Mouse (Mus musculus): ENCODE measurements around the gene Nudt13. TPM values are rescaled to one million over a fixed set of nuclear protein-coding genes. Genes with fewer than 3 reads are reported as not detected.

Nudt13 gene
- polyA plus RNA-seq, 2 experiments, result 2.6 to 6.1 TPM

- Histone ChIP-seq H3K9me3 (ENCODE audit: control insufficient read depth, low read length) (no peaks in the 10 kb centered on the region), H3K9ac (replicated peaks) (no peak overlapping the region), H3K36me3 (replicated peaks; ENCODE audit: control insufficient read depth, insufficient read depth, low read depth) (no peaks in the 10 kb centered on the region), H3K4me2 (ENCODE audit: low read depth) (no peak overlapping the region), H3K4me3 (ENCODE audit: insufficient read depth in 1 of 2, low read depth in 2 of 2, low read length in 2 of 2) (no peak overlapping the region), H3K27ac (no peak overlapping the region), H3K4me1 (replicated peaks; ENCODE audit: control insufficient read depth in 2 of 2, insufficient read depth in 2 of 2, low read length in 1 of 2) (no peaks in the 10 kb centered on the region), H3K27me3 (ENCODE audit: control insufficient read depth, insufficient read depth, low read length) (no peaks in the 10 kb centered on the region)
- DNase-seq (ENCODE audit: low read depth in 3 of 3, low spot score in 3 of 3) (no peak), ATAC-seq (ENCODE audit: insufficient read depth) (no peak)
- WGBS (ENCODE audit: insufficient replicate concordance), result 61% methylated on average over 14 of the region's 14 CpGs
- no peak for TF ChIP-seq EP300 (IDR thresholded peaks at IDR 0.05; ENCODE audit: low read depth)
- TF ChIP-seq CTCF (IDR thresholded peaks at IDR 0.05; ENCODE audit: low read depth), result no peak
Observed at GRCm38 (mm10) chr14:20250237-20251171, 44.0 kb upstream of the Nudt13 start.

- H3K9ac ChIP-seq (replicated peaks), result no peak overlapping the region
- 43% methylated on average over 8 of the region's 8 CpGs for WGBS (ENCODE audit: insufficient replicate concordance)
- H3K36me3 ChIP-seq (replicated peaks; ENCODE audit: control insufficient read depth, insufficient read depth, low read depth), result no peaks in the 10 kb centered on the region
- H3K4me2 ChIP-seq (ENCODE audit: low read depth), result no peak overlapping the region
- no peak for ATAC-seq (ENCODE audit: insufficient read depth)
- no peak overlapping the region for H3K4me3 ChIP-seq (ENCODE audit: insufficient read depth in 1 of 2, low read depth in 2 of 2, low read length in 2 of 2)
- peak; percentile 27 to 38 (median 30) for DNase-seq (ENCODE audit: low read depth in 3 of 3, low spot score in 3 of 3)
- TF ChIP-seq EP300 (IDR thresholded peaks at IDR 0.05; ENCODE audit: low read depth) (no peak), CTCF (IDR thresholded peaks at IDR 0.05; ENCODE audit: low read depth) (peak; percentile 92)
- no peak overlapping the region for H3K27ac ChIP-seq
- H3K9me3 ChIP-seq (ENCODE audit: control insufficient read depth, low read length), result no peaks in the 10 kb centered on the region
- H3K27me3 ChIP-seq (ENCODE audit: control insufficient read depth, insufficient read depth, low read length), result no peaks in the 10 kb centered on the region
- no peaks in the 10 kb centered on the region for H3K4me1 ChIP-seq (replicated peaks; ENCODE audit: control insufficient read depth in 2 of 2, insufficient read depth in 2 of 2, low read length in 1 of 2)
Observed at GRCm38 (mm10) chr14:20258185-20259113, 36.0 kb upstream of the Nudt13 start.

- Histone ChIP-seq H3K4me2 (ENCODE audit: low read depth) (no peak overlapping the region), H3K4me1 (replicated peaks; ENCODE audit: control insufficient read depth in 2 of 2, insufficient read depth in 2 of 2, low read length in 1 of 2) (no peaks in the 10 kb centered on the region), H3K27me3 (ENCODE audit: control insufficient read depth, insufficient read depth, low read length) (no peaks in the 10 kb centered on the region), H3K36me3 (replicated peaks; ENCODE audit: control insufficient read depth, insufficient read depth, low read depth) (no peaks in the 10 kb centered on the region), H3K4me3 (ENCODE audit: insufficient read depth in 1 of 2, low read depth in 2 of 2, low read length in 2 of 2) (no peak overlapping the region), H3K9ac (replicated peaks) (no peak overlapping the region), H3K27ac (no peak overlapping the region), H3K9me3 (ENCODE audit: control insufficient read depth, low read length) (no peaks in the 10 kb centered on the region)
- 46% methylated on average over 3 of the region's 4 CpGs for WGBS (ENCODE audit: insufficient replicate concordance)
- DNase-seq (ENCODE audit: low read depth in 3 of 3, low spot score in 3 of 3) (no peak), ATAC-seq (ENCODE audit: insufficient read depth) (no peak)
- TF ChIP-seq CTCF (IDR thresholded peaks at IDR 0.05; ENCODE audit: low read depth) (no peak), EP300 (IDR thresholded peaks at IDR 0.05; ENCODE audit: low read depth) (no peak)
Observed at GRCm38 (mm10) chr14:20262346-20262745, 32.2 kb upstream of the Nudt13 start.

- Histone ChIP-seq H3K9ac (replicated peaks) (no peak overlapping the region), H3K4me2 (ENCODE audit: low read depth) (peak overlapping the region; percentile 31), H3K4me1 (replicated peaks; ENCODE audit: control insufficient read depth in 2 of 2, insufficient read depth in 2 of 2, low read length in 1 of 2) (peaks cover 0 to 2% of the 10 kb centered on the region in 2 experiments; a peak in 1 of 4 replicates), H3K27ac (no peak overlapping the region), H3K27me3 (ENCODE audit: control insufficient read depth, insufficient read depth, low read length) (no peaks in the 10 kb centered on the region), H3K36me3 (replicated peaks; ENCODE audit: control insufficient read depth, insufficient read depth, low read depth) (no peaks in the 10 kb centered on the region), H3K9me3 (ENCODE audit: control insufficient read depth, low read length) (no peaks in the 10 kb centered on the region), H3K4me3 (ENCODE audit: insufficient read depth in 1 of 2, low read depth in 2 of 2, low read length in 2 of 2) (no peak overlapping the region)
- DNase-seq (ENCODE audit: low read depth in 3 of 3, low spot score in 3 of 3) (no peak), ATAC-seq (ENCODE audit: insufficient read depth) (no peak)
- TF ChIP-seq EP300 (IDR thresholded peaks at IDR 0.05; ENCODE audit: low read depth) (no peak), CTCF (IDR thresholded peaks at IDR 0.05; ENCODE audit: low read depth) (no peak)
- 61% methylated on average over 6 of the region's 6 CpGs for WGBS (ENCODE audit: insufficient replicate concordance)
Observed at GRCm38 (mm10) chr14:20268421-20268820, 26.1 kb upstream of the Nudt13 start.

Measured in liver, embryonic 14.5 days (tissue).